Comparison of ENCODE assay signal across 11 mouse cellular contexts in genomic region chr9:100419644-100420043, GRCm38 (mm10).
"Had no signal": no experiment of that assay in that cellular context is flagged by ENCODE, and none has a peak within 500 bp of the region (broad histone marks: within the 10 kb centered on the region; RNA-seq: fewer than 3 reads in every experiment).

No protein-coding gene starts in this region.

- H3K4me2 ChIP-seq: limb, embryonic 15.5 days; midbrain, embryonic 13.5 days; neural tube, embryonic 15.5 days had no signal

- DNase-seq: kidney, adult 8-10 months; kidney, postnatal 25 days; layer of hippocampus, postnatal 36 days; right cerebral cortex, adult 18-20 months; right cerebral cortex, postnatal 25 days; thymus, postnatal 4 days had no signal

- H3K36me3 ChIP-seq: limb, embryonic 15.5 days; midbrain, embryonic 13.5 days; neural tube, embryonic 15.5 days had no signal

- ATAC-seq: midbrain, embryonic 13.5 days had no signal

- H3K9ac ChIP-seq: limb, embryonic 15.5 days; midbrain, embryonic 13.5 days; neural tube, embryonic 15.5 days had no signal

- H3K4me3 ChIP-seq: limb, embryonic 15.5 days; midbrain, embryonic 13.5 days; myocyte; neural tube, embryonic 15.5 days had no signal

- H3K9me3 ChIP-seq: limb, embryonic 15.5 days; midbrain, embryonic 13.5 days; neural tube, embryonic 15.5 days had no signal

- H3K27ac ChIP-seq: limb, embryonic 15.5 days; macrophage; midbrain, embryonic 13.5 days; neural tube, embryonic 15.5 days had no signal

- H3K27me3 ChIP-seq: limb, embryonic 15.5 days; midbrain, embryonic 13.5 days; neural tube, embryonic 15.5 days had no signal
